Mouse (Mus musculus) embryo, embryonic 10 days (tissue): ENCODE measurements around the gene Ift27.

Experiments
- DNase-seq: peaks from one replicate; pipeline ENCODE4 v3.0.0-alpha.2; 2015; ENCODE audit warnings: low spot score

The Ift27 gene

GRCm38 (mm10) chr15:78172256-78172898, 1.5 kb downstream of the Ift27 start:
- no peak for DNase-seq

- no peak for DNase-seq
Measured at GRCm38 (mm10) chr15:78171651-78172050, 2.3 kb downstream of the Ift27 start.

- DNase-seq = no peak
Measured at GRCm38 (mm10) chr15:78170708-78171107, 3.2 kb downstream of the Ift27 start.

GRCm38 (mm10) chr15:78169566-78169965, 4.3 kb downstream of the Ift27 start:
- DNase-seq = no peak

- no peak for DNase-seq
Measured at GRCm38 (mm10) chr15:78165292-78165691, 8.6 kb downstream of the Ift27 start.

GRCm38 (mm10) chr15:78164466-78164865, 9.4 kb downstream of the Ift27 start:
- DNase-seq = no peak

- no peak for DNase-seq
Measured at GRCm38 (mm10) chr15:78161946-78162345, 12.0 kb downstream of the Ift27 start.

- no peak for DNase-seq
Measured at GRCm38 (mm10) chr15:78158335-78158734, 15.6 kb downstream of the Ift27 start.

- no peak for DNase-seq
Measured at GRCm38 (mm10) chr15:78157824-78158223, 16.1 kb downstream of the Ift27 start.

GRCm38 (mm10) chr15:78157330-78157729, 16.6 kb downstream of the Ift27 start:
- no peak for DNase-seq

GRCm38 (mm10) chr15:78155421-78155820, 18.5 kb downstream of the Ift27 start:
- DNase-seq = no peak

- DNase-seq = peak; percentile 59
Measured at GRCm38 (mm10) chr15:78153045-78153775, 20.7 kb downstream of the Ift27 start.

GRCm38 (mm10) chr15:78148565-78148964, 25.3 kb downstream of the Ift27 start:
- DNase-seq = peak; percentile 48

- DNase-seq = no peak
Measured at GRCm38 (mm10) chr15:78140226-78140625, 33.7 kb downstream of the Ift27 start.

GRCm38 (mm10) chr15:78134606-78135005, 39.3 kb downstream of the Ift27 start:
- DNase-seq = peak; percentile 85

GRCm38 (mm10) chr15:78133389-78133788, 40.5 kb downstream of the Ift27 start:
- peak; percentile 22 for DNase-seq

- DNase-seq = peak; percentile 99
Measured at GRCm38 (mm10) chr15:78119704-78120103, 54.2 kb downstream of the Ift27 start, which contains the start of gene Cacng2. TSS of gene Cacng2 (minus strand) at chr15:78120028.

- no peak for DNase-seq
Measured at GRCm38 (mm10) chr15:78119248-78119647, 54.7 kb downstream of the Ift27 start.

- no peak for DNase-seq
Measured at GRCm38 (mm10) chr15:78118275-78118995, 55.5 kb downstream of the Ift27 start.

- no peak for DNase-seq
Measured at GRCm38 (mm10) chr15:78117731-78118130, 56.2 kb downstream of the Ift27 start.

- no peak for DNase-seq
Measured at GRCm38 (mm10) chr15:78116936-78117335, 57.0 kb downstream of the Ift27 start.

- no peak for DNase-seq
Measured at GRCm38 (mm10) chr15:78116244-78116643, 57.7 kb downstream of the Ift27 start.
